Mouse (Mus musculus): ENCODE data around the gene Wdr49.

DNA sequence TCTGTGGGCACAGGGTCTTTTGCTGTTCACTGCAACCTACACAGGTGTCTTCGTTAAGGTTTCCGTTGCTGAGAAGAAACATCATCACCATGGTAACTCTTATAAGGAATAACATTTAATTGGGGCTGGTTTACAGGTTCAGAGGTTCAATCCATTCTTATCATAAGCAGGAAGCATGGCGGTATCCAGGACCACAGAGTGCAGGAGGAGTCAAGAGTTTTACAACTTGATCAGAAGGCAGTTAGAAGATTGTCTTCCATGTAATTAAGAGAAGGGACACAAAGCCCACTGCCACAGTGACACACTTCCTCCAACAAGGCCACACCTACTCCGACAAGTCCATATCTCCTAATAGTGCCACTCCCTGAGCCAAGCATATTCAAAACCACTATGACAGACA is 173.1 kb downstream of the Wdr49 start:
- no peak for TF ChIP-seq POLR2A (IDR thresholded peaks at IDR 0.05; ENCODE audit: control insufficient read depth, extremely low read depth, insufficient read depth, low read length, poor library complexity)
- TF ChIP-seq CTCF (IDR thresholded peaks at IDR 0.05; ENCODE audit: borderline replicate concordance, control insufficient read depth, extremely low read depth, insufficient read depth, low read length, poor library complexity): no peak

Data from thymus, adult 2 months (tissue).